Mouse (Mus musculus) layer of hippocampus, adult 18-20 months (tissue): ENCODE measurements at regions not wholly inside any gene's neighbourhood (a gene's known extent, or its start where the extent isn't known, plus 50 kb on each side); places are given as distances from the start of the nearest gene placed in this dataset.
"Not testable (repeated sequence)": the region's sequence is repeated elsewhere in the genome, so short reads cannot be mapped to it uniquely, and the experiment has no call there.

ENCODE experiments used
- DNase-seq, 2 experiments: peaks; one replicate each; pipeline ENCODE4 v3.0.0; 2022; ENCODE audit warnings: low spot score in 2 of 2

- DNase-seq = no peak
These were observed 50.7 kb upstream of the Wdr26 start for GRCm38 (mm10) chr1:181262496-181262895.

GRCm38 (mm10) chr1:181263216-181263615 is 51.4 kb upstream of the Wdr26 start:
- no peak for DNase-seq

- DNase-seq = not testable (repeated sequence)
These were observed 58.7 kb upstream of the Wdr26 start for GRCm38 (mm10) chr1:181270469-181270868.

- no peak for DNase-seq
These were observed 59.4 kb upstream of the Wdr26 start for GRCm38 (mm10) chr1:181271164-181271563.

GRCm38 (mm10) chr1:181271821-181272220 is 60.0 kb upstream of the Wdr26 start:
- no peak for DNase-seq

- DNase-seq = peak; percentile 68 to 85
These were observed 61.0 kb upstream of the Wdr26 start for GRCm38 (mm10) chr1:181272622-181273296.

- no peak for DNase-seq
These were observed 61.9 kb upstream of the Wdr26 start for GRCm38 (mm10) chr1:181273540-181274204.

- no peak for DNase-seq
These were observed 69.0 kb upstream of the Wdr26 start for GRCm38 (mm10) chr1:181280826-181281225.

GRCm38 (mm10) chr1:181282986-181283385 is 69.4 kb upstream of the Cnih3 start:
- not testable (repeated sequence) for DNase-seq

- DNase-seq = not testable (repeated sequence)
These were observed 68.9 kb upstream of the Cnih3 start for GRCm38 (mm10) chr1:181283539-181283938.

GRCm38 (mm10) chr1:181284301-181285197 is 67.9 kb upstream of the Cnih3 start:
- no peak for DNase-seq

GRCm38 (mm10) chr1:181285600-181285999 is 66.8 kb upstream of the Cnih3 start:
- DNase-seq = peak in 1 of 2 experiments; percentile 57

GRCm38 (mm10) chr1:181286146-181286545 is 66.3 kb upstream of the Cnih3 start:
- no peak for DNase-seq

- DNase-seq = no peak
These were observed 65.3 kb upstream of the Cnih3 start for GRCm38 (mm10) chr1:181287166-181287565.

GRCm38 (mm10) chr1:181289385-181290035 is 62.9 kb upstream of the Cnih3 start:
- DNase-seq = no peak

GRCm38 (mm10) chr1:181291202-181291601 is 61.2 kb upstream of the Cnih3 start:
- peak; percentile 11 to 63 for DNase-seq

- no peak for DNase-seq
These were observed 60.5 kb upstream of the Cnih3 start for GRCm38 (mm10) chr1:181291966-181292365.

GRCm38 (mm10) chr1:181293079-181293865 is 59.2 kb upstream of the Cnih3 start:
- no peak for DNase-seq

GRCm38 (mm10) chr1:181295651-181296050 is 56.8 kb upstream of the Cnih3 start:
- no peak for DNase-seq

GRCm38 (mm10) chr1:181298063-181298462 is 54.4 kb upstream of the Cnih3 start:
- no peak for DNase-seq
